Mouse (Mus musculus): ENCODE results near the gene Gm21974.

DNA sequence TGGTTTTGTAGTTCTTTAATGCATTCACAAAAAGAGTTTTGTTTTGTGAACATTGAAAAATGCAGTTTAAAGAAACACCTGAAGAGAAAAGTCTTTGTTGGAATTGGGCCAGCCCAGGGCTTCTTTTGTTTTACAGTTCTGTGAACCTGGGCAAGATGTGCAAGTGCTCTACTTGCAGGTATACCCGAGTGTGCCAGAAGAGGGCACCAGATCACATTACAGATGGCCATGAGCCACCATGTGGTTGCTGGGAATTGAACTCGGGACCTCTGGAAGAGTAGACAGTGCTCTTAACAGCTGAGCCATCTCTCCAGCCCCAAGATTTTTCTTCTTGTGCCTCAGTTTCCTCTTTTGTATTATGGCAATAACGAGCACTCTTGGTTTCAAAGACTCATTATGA lies 22.9 kb upstream of the Gm21974 start:
- peak; percentile 67 for TF ChIP-seq CTCF (IDR thresholded peaks at IDR 0.05; ENCODE audit: low read depth, low read length)
- TF ChIP-seq POLR2A (IDR thresholded peaks at IDR 0.05; ENCODE audit: insufficient read depth, low read length): no peak
